Mouse (Mus musculus) fibroblast of lung, adult 2 months (primary cell): ENCODE results near the gene Fam193a.

Experiments
- DNase-seq: peaks from one replicate; pipeline ENCODE4 v3.0.0-alpha.2; 2011; ENCODE audit warnings: low read depth

Fam193a gene

DNA sequence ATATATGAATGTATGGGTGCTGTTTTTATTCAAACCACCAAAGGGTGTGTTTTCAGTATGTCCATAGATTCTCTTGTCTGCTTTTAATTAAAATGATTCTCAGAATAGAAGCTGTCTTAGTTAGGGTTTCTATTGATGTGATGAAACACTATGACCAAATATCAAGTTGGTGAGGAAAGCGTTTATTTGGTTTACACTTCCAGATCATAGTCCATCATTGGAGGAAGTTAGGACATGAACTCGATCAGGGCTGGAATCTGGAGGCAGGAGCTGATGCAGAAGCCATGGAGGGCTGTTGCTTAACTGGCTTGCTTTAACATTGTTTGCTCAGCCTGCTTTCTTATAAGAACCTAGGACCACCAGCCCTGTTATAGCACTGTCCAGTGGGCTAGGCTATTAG is 12.0 kb downstream of the Fam193a start:
- DNase-seq: no peak

DNA sequence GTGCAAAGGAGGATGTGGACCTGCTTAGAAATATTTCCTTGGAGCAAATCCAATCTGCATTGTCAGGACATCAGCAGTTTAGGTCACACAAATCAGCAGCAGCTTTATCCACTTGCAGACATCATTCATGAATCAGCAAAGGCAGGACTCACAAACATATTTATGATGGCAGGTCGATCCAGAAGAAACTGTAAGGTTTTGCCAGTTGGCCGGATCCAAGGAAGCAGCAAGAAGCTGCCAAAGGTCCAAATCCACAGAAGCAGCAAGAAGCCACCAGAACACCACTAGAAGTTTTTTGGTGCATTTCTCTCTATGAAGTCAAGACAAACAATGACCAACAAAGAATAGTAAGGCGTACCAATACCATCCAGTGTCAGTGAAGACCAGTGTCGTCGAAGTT is 15.9 kb downstream of the Fam193a start:
- no peak for DNase-seq

DNA sequence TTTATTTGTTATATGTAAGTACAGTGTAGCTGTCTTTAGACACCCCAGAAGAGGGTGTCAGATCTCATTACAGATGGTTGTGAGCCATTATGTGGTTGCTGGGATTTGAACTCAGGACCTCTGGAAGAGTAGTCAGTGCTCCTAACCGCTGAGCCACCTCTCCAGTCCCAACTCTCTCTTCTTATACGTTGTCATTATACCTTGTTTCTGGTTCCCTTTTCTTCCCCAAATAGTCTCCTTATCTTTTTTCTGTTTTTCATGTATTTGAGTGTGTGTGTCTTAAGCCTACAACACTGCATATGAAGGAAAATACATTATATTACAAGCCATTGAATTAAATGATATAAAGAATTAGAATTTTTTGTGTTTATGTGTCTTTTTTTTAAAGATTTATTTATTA is 17.0 kb downstream of the Fam193a start:
- no peak for DNase-seq

DNA sequence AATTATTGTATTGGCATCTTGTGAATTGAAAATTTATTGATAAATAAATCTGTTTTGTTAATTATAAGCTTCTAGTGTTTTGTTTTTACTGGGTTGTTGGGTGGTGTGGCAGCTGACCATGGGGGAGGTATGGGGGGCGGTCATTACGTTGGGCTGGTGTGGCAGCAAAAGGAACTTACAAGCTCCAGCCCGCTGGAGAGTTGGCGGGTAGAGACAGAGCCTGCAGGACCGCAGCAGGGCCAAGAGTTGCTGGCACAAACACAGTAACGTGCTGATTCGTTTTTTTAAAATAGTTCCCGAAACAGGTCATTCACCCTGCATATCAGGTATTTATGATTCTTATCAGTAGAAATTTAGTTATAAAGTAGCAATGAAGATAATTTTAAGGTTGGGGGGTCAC is 23.5 kb downstream of the Fam193a start:
- DNase-seq: no peak

DNA sequence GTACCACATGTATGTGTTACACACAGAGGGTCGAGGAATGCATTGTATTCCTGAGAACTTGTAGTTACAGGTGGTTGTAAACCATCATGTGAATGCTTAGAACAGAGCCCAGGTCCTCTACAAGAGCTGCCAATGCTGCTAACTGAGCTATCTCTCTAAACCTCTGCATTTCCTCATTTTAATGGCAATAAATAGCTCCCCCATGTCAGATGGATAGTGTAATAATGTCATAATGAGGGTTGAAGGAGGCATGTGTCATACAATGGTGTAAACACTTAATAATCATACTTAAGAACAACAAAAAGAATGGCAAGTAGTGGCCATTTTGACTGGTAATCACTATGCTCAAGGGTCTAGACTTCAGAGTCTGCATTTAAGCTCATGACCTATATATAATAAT is 25.6 kb downstream of the Fam193a start:
- no peak for DNase-seq

DNA sequence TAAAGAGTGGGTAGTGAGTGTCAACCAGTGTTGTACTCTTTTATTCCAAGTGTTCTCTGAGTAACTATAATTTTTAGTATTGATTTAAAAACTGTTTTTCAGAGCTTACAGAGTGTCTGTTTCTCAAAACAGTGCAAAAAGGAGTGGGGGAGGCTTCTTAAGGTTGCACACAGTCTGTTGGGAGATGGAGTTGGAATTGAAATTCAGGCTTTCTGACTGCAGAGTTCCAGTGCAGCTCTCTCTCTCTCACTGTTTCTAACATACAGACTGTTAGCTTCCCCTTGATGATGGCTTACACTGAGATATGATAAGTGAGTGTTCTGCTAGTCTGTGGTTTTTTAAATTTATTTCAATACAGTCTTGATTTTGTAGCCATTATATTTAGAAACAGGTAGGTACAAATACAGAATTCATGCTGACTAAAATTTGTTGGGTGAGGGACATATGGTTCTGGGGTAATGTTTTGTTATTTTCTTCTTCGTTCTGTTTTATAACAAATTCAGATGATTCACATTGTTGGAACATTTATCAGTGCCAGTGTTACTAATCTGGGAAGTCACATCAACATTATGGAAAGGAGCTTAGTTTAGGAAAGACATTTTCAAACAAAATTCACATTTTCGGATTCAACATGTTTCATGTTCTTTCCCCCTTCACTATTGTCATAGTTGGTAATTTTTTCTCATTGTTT is 26.3 kb downstream of the Fam193a start:
- no peak for DNase-seq

DNA sequence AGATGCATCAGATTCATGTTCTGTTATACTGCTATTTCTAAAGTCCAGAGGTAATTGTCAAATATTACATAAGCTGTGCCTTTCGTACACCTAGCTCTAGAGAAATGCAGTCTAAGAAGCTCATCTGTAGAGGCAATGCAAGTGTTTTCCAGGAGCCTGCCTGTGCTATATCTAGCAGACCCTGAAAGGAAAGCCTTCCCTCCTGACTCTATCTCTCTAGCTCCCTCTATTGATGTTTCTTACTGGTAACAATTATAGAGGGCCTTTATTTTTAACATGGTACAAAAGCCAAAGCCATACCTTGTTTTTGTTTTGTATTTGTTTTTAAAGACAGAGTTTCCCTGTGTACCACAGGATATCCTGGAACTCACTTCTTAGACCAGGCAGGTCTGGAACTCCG is 28.1 kb downstream of the Fam193a start:
- no peak for DNase-seq

DNA sequence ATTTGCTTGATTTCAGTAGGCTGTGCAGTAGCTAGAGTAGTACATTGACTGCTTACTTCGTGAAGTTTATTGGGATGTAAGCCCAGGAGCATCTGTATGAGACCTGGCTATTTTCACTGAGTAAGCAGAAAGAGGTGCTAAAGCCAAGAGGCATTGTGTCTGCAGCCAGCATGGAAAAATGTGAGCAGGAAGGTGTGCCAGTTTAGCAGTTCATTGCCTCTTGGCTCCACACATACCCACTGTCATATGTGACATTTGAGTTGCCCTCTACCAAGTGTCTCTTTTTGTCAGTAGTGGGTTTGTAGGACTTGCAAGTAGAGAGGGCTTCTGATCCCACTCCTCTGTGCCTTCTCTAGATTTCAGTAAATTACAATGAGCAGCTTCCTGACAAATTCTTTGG is 28.6 kb downstream of the Fam193a start:
- no peak for DNase-seq

DNA sequence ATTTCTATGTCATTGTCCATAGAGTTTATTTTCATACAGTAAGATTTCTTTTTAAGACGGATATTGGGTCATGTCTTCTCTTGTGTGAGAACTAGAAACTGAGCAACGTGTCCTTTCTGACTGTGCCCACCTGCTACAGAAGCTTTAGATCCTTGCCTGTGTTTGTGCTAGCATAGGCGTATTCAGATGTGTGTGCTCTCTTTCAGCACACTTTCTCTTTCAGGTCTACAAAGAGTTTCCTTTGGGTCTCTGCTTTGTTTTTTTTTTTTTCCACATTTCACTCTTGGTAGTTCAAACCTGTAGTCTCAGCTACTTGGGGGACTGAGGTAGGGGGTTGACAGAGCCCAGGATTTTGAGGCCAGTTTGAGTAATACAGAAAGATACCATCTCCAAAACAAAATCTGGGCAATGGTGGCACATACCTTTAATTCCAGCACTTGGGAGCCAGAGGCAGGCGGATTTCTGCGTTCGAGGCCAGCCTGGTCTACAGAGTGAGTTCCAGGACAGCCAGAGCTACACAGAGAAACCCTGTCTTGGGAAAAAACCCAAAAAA is 37.7 kb downstream of the Fam193a start:
- DNase-seq: no peak

DNA sequence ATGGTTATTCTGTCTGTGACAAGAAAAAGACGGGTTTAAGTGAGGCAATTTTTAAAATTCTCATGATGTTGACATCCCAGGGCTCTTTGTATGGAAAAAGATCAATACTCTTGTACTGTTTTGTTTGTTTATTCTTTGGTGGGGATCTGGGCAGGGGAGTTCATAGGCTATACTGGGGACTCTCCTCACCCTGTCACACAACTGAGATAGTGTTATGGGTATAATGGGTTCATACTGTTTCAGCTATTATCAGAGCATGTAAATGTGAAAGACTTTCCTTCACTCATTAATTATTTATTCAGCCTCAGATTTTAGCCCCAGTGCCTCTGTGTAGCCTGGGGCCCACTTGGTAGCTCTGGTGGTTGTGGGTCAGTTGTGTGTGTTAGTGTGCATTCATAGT is 39.3 kb downstream of the Fam193a start:
- no peak for DNase-seq

DNA sequence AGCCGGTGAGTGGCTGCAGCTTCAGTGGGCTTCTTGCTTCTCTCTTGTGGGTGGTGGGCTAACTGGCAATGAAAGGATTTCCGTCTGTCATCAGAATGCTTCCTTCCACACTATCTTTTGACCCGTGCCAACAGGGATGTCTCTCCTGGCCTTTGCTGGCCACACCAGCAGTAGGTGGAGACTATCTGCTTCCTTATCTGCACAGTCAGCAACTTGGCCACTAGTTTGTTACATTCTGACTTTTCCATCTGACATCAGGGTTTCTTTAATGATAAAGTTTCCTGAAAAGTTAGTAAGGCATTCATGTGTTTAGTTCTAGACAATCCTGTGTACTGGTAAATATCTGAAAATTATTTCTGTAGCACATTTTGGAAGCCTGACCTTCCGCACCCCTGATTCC is 41.1 kb downstream of the Fam193a start:
- DNase-seq: no peak

DNA sequence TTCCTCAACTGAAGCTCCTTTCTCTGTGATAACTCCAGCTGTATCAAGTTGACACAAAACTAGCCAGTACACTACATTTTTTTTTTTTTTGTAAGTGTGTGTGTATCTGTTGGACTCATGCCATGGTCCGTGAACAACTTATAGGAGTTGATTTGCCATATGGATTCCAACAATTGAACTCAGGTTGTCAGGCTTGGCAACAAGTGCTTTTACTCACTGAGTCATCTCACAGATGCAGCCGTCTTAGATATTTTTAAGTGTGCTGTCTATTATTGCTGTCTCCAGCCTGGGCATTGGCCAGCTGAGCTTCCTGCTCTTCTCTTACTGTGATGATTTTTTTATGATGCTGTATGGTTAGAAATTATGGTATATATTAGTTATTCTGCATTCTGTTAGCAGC is 44.2 kb downstream of the Fam193a start:
- DNase-seq: no peak

DNA sequence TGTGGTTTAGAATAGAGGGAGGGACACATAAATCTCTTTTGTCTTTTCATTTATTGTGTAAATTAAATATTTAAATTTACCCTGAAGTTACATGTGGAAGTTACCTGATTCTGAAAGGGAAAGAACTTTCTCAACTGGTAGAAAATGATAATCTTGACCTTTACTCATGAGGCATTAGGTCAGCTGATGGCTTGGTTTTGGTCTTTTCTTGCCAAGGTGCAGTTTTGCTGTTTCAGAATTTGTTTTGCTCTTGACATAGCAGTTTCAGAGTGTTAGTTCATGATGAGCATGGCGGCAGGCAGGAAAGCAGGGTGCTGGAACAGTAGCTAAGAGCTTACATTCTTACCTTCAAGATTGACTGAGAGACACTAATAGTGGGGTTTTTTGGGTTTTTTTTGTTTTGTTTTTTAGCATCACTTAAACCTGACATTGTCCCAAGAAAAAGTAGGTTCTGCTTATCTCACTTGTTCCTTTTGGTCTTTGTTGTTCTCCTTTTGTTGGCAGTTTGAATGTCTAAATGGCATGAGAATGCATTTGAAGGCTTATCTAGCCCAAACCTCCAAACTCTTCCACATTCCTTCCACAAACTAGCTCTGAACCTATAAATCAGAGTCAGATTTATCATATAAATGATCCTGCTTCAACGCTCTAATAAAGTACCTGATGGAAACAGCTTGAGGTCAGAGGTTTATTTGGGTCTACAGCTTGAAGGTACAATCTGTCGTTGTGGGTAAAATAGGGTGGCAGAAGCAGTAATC is 47.7 kb downstream of the Fam193a start:
- no peak for DNase-seq

DNA sequence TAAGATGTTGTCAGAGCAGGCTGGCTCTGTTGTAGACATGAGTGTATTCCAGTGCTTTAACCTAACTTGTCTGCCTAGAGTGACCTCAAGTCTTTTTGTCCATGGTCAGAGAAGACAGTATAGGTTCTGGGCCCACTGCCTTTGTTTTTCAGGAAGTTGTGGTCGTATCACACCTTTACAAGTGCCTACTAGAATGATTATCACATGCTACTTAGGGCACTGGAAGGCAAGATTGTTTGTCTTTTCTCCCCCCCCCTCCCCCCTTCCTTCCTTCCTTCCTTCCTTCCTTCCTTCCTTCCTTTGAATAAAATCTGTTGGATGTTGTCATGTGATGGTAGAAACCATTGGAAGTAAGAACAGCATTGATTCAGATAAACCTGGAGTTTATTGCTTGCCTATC is 49.5 kb downstream of the Fam193a start:
- DNase-seq: no peak

DNA sequence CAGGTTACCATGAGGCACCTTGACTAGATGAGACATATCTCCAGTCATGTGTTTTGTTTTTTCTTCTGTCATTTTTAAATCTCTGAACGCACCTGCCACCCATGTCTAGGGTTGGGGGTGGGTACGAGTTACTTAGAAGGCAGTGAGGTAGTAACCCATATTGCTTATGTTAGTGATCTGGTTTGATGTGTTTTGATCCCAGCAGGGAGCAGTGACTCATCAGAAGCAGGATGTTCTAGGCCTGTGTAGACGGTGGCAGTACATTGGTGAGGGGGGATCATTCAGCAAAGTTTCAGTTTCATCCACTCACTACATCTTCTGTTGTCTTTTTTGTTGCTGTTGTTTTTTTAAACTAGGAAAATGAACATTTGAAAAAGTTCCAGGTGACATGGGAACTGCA is 61.0 kb downstream of the Fam193a start:
- DNase-seq: no peak

DNA sequence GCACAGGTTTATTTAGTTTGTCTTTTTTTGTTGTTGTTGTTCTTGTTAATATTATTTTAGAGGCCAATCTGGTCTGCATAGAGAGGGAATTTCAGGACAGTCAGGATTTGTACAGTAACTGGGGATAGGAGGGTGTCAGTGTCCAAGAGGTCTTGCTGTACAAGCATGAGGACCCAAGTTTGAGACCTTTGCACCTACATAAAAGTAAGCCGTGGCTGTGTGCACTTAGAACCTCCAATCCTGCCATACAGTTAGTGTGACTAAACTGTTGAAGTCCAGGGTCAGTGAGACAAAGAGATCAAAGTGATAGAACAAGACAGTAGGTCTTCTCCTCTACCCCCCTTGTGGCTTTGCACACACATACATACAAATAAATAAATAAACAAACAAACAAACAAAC is 64.1 kb downstream of the Fam193a start:
- DNase-seq: no peak

DNA sequence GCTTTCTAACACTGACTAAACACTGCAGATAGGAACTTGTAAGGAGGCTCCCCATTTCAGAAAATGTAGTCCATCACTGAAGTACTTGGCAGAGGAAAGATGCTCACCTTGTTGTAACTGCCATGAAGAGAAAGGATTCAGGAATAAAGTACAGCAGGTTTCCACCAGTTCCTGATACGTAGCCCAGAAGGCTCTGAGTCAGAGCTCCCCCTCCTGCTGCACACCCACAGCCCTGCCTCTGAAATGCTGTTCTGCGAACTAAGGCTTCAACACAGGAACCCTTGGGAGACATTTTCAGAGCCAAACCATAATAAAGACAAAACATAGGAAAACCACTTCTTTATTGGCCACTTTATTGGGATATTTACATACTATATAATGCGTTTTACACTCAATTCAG is 64.5 kb downstream of the Fam193a start:
- no peak for DNase-seq

DNA sequence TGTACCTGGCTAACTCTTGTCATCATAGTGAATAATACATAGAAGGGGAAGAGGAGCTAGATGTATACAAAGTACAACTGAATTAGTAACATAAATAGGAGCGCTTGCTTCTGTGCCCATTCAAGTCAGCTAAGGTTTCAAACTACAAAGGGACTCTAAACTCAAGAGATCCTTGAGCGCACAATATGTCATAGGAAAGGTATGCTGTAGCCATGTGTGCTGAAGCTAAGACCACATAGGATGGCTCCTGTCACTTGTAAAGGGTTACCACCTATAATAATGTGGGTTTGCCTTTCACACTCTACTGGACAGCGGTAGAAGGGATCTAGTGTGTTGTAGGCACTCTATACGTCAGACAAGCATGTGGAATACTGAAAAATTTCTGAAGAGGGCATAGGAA is 68.3 kb downstream of the Fam193a start:
- no peak for DNase-seq

DNA sequence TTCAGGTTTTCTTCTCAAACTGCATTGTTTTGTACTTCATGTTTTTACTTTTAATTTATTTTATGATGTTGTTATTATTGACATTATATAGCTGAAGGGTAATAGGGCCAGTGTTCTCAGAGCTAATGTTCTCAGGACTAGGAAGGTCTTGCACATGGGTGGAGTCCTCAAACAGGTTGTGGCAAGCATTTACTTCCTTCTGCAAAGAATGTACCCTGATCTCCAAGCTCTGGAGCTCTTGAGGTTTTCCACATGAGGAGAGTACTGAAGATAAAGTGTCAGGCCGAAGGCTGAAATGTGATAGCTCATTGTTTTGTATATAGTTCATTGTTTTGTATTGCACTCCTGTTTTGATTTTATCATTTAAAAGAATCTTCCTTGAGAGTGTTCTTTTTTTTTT is 68.9 kb downstream of the Fam193a start:
- DNase-seq: no peak

DNA sequence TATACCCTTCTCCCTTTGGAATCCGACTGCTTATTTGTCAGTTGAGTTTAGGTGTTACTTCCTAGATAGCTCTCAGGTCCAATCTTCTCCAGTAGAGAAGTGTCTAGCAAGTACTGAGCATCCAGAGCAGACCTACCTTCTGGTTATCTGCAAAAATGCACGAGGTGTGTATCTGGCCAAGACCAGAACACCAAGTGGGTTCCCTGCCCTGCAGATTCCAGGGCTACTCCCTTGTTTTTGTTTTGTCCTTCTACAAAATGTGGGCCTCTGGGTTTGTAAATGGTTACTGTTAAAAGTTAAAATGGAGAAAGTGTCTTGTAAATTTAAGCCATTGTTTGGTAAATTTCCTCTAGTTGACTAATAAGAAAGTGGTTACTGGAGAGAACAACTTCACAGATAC is 70.0 kb downstream of the Fam193a start:
- no peak for DNase-seq

DNA sequence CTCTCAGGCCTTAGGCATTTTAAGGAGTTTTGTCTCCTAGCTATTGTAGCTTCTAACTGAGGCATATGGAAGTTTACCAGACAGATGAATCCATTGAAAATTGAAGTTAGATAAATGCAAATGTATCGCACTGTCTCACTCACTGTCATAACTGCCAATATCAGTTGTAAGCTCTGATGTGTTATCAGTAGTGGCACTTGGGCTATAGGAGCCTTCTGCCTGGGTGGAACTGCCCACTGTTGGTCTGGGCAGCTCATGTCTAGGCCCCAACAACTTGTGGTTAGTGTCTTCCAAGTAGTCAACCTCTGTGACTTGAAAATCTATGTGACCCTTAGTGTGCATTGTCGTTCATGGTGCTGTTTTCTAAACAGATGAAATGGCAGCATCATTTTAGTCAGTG is 72.1 kb downstream of the Fam193a start:
- no peak for DNase-seq

DNA sequence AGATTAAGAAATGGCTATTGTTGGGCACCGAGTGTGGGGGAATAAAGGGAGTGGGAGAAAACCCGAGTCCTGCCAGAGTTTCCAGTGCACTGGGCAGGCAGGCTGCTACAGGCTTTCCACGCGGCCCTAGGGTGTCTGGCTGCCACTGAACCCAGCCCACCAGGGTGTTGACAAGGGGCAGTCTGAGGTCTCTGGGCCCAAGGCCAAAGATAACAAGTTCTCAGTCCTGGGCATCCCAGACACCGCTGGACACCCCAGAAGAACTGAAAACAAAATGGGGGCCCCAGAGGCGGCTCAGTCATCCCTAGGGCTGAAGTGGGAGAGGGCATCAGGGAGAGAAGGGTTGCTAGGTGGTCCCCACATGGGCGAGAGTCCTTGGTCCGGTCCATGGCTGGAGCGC is 76.5 kb downstream of the Fam193a start:
- no peak for DNase-seq

DNA sequence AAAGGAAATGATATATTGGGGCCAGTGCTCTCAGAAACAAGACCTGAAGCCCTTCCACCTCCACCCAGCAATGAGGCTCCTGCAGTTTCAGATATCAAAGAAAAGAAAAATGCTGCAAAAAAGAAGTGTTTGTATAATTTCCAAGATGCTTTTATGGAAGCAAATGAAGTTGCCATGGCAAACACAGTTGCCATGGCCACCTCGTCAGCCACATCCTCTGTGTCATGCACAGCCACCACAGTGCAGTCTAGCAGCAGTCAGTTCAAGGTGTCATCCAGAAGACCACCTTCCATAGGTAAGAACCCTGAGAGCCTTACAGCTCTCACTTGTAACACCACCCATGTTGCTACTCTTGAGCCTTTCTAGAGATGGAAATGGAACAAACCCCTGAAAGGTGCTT is 89.3 kb downstream of the Fam193a start:
- no peak for DNase-seq

DNA sequence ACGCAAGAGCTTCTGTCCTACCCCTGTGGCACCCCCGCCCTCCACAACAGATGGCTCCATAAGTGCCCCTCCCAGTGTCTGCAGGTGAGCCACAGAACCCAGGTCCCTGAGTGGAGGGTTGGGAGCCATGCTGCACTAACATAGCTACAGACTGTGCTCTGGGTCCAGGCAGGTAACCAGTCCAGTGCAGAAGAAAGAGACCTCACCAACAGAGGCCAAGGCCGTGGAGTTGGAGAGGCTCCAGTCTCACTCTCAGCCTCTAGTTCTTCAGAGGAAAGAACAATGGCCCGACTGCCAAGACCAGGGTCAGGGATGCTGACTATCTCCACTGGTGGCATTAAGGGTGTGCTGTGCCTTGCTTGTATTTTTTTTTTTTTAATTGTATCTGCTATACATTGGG is 91.6 kb downstream of the Fam193a start:
- no peak for DNase-seq
